Mouse (Mus musculus): ENCODE results near the gene E130308A19Rik. TPM values are rescaled to one million over a fixed set of nuclear protein-coding genes. Genes with fewer than 3 reads are reported as not detected.

Gene E130308A19Rik
- polyA plus RNA-seq, 1 experiment from 2014 or later, result 8.3 TPM

- 30% methylated on average over 4 of the region's 4 CpGs for WGBS (ENCODE audit: insufficient replicate concordance)
- no peak for ATAC-seq (ENCODE audit: low read depth)
- H3K4me3 ChIP-seq (ENCODE audit: low read depth, low read length), result no peak overlapping the region
These were observed 99.6 kb downstream of the E130308A19Rik start for GRCm38 (mm10) chr4:59725579-59725978.

GRCm38 (mm10) chr4:59726501-59726900 lies 100.5 kb downstream of the E130308A19Rik start:
- H3K4me3 ChIP-seq (ENCODE audit: low read depth, low read length), result no peak overlapping the region
- H3K9ac ChIP-seq (ENCODE audit: low read depth, low read length), result no peak overlapping the region
- no peak overlapping the region for H3K27ac ChIP-seq (ENCODE audit: low read length)
- H3K27me3 ChIP-seq (ENCODE audit: control insufficient read depth, insufficient read depth, low read depth, low read length), result no peaks in the 10 kb centered on the region
- H3K4me2 ChIP-seq (ENCODE audit: low read depth, low read length), result no peak overlapping the region
- WGBS (ENCODE audit: insufficient replicate concordance), result 83% methylated on average over 12 of the region's 12 CpGs
- H3K9me3 ChIP-seq (replicated peaks; ENCODE audit: control insufficient read depth, low read length), result no peaks in the 10 kb centered on the region
- H3K4me1 ChIP-seq (ENCODE audit: control insufficient read depth, low read depth, low read length), result peaks cover 7% of the 10 kb centered on the region
- no peak for ATAC-seq (ENCODE audit: low read depth)
- no peaks in the 10 kb centered on the region for H3K36me3 ChIP-seq (ENCODE audit: control insufficient read depth, insufficient read depth)

More at GRCm38 (mm10) chr4:59725579-59725978, 99.6 kb downstream of the E130308A19Rik start:
- H3K4me1 ChIP-seq (ENCODE audit: control insufficient read depth, low read depth, low read length), result peaks cover 7% of the 10 kb centered on the region
- H3K27me3 ChIP-seq (ENCODE audit: control insufficient read depth, insufficient read depth, low read depth, low read length), result no peaks in the 10 kb centered on the region
- H3K9me3 ChIP-seq (replicated peaks; ENCODE audit: control insufficient read depth, low read length), result no peaks in the 10 kb centered on the region
- H3K27ac ChIP-seq (ENCODE audit: low read length), result no peak overlapping the region
- no peak overlapping the region for H3K4me2 ChIP-seq (ENCODE audit: low read depth, low read length)
- no peak overlapping the region for H3K9ac ChIP-seq (ENCODE audit: low read depth, low read length)
- no peaks in the 10 kb centered on the region for H3K36me3 ChIP-seq (ENCODE audit: control insufficient read depth, insufficient read depth)

GRCm38 (mm10) chr4:59727187-59727877 lies 101.3 kb downstream of the E130308A19Rik start:
- no peaks in the 10 kb centered on the region for H3K36me3 ChIP-seq (ENCODE audit: control insufficient read depth, insufficient read depth)
- H3K4me1 ChIP-seq (ENCODE audit: control insufficient read depth, low read depth, low read length), result peaks cover 10% of the 10 kb centered on the region
- no peak for ATAC-seq (ENCODE audit: low read depth)
- H3K4me3 ChIP-seq (ENCODE audit: low read depth, low read length), result no peak overlapping the region
- no peaks in the 10 kb centered on the region for H3K9me3 ChIP-seq (replicated peaks; ENCODE audit: control insufficient read depth, low read length)
- no peak overlapping the region for H3K4me2 ChIP-seq (ENCODE audit: low read depth, low read length)
- no peak overlapping the region for H3K27ac ChIP-seq (ENCODE audit: low read length)
- WGBS (ENCODE audit: insufficient replicate concordance), result 61% methylated on average over 5 of the region's 5 CpGs
- H3K27me3 ChIP-seq (ENCODE audit: control insufficient read depth, insufficient read depth, low read depth, low read length), result no peaks in the 10 kb centered on the region
- H3K9ac ChIP-seq (ENCODE audit: low read depth, low read length), result no peak overlapping the region

DNA sequence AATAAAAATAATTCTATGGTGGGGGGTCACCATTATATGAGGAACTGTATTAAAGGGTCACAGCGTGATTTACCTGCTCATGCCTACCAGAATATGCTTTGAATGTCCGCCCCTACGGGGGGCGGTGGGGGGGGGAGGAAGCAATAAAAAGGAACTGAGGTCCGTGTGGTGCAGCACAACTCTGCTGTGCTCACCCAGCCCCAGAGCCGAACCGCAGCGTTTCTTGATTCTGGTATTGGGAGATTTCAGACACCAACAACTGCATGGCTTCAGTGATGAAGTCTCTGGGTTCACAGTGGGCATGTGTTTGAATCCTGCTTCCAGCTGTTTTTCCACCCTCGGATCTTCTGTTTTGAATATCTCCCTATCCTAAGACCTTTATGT lies 101.9 kb downstream of the E130308A19Rik start:
- Histone ChIP-seq H3K27ac (ENCODE audit: low read length) (no peak overlapping the region), H3K4me1 (ENCODE audit: control insufficient read depth, low read depth, low read length) (peaks cover 10% of the 10 kb centered on the region), H3K27me3 (ENCODE audit: control insufficient read depth, insufficient read depth, low read depth, low read length) (no peaks in the 10 kb centered on the region), H3K4me3 (ENCODE audit: low read depth, low read length) (no peak overlapping the region), H3K9ac (ENCODE audit: low read depth, low read length) (no peak overlapping the region), H3K4me2 (ENCODE audit: low read depth, low read length) (no peak overlapping the region), H3K9me3 (replicated peaks; ENCODE audit: control insufficient read depth, low read length) (no peaks in the 10 kb centered on the region), H3K36me3 (ENCODE audit: control insufficient read depth, insufficient read depth) (no peaks in the 10 kb centered on the region)
- WGBS (ENCODE audit: insufficient replicate concordance), result 42% methylated on average over 9 of the region's 9 CpGs
- no peak for ATAC-seq (ENCODE audit: low read depth)

GRCm38 (mm10) chr4:59728839-59729238 lies 102.8 kb downstream of the E130308A19Rik start:
- H3K9ac ChIP-seq (ENCODE audit: low read depth, low read length), result no peak overlapping the region
- H3K27me3 ChIP-seq (ENCODE audit: control insufficient read depth, insufficient read depth, low read depth, low read length), result no peaks in the 10 kb centered on the region
- no peaks in the 10 kb centered on the region for H3K36me3 ChIP-seq (ENCODE audit: control insufficient read depth, insufficient read depth)
- no peak overlapping the region for H3K27ac ChIP-seq (ENCODE audit: low read length)
- no peak for ATAC-seq (ENCODE audit: low read depth)
- H3K9me3 ChIP-seq (replicated peaks; ENCODE audit: control insufficient read depth, low read length), result no peaks in the 10 kb centered on the region
- H3K4me3 ChIP-seq (ENCODE audit: low read depth, low read length), result no peak overlapping the region
- WGBS (ENCODE audit: insufficient replicate concordance), result 55% methylated on average over 2 of the region's 2 CpGs
- no peak overlapping the region for H3K4me2 ChIP-seq (ENCODE audit: low read depth, low read length)
- H3K4me1 ChIP-seq (ENCODE audit: control insufficient read depth, low read depth, low read length), result peaks cover 10% of the 10 kb centered on the region

GRCm38 (mm10) chr4:59731544-59731943 lies 105.5 kb downstream of the E130308A19Rik start:
- Histone ChIP-seq H3K4me1 (ENCODE audit: control insufficient read depth, low read depth, low read length) (peaks cover 3% of the 10 kb centered on the region), H3K27ac (ENCODE audit: low read length) (no peak overlapping the region), H3K9me3 (replicated peaks; ENCODE audit: control insufficient read depth, low read length) (no peaks in the 10 kb centered on the region), H3K4me2 (ENCODE audit: low read depth, low read length) (no peak overlapping the region), H3K9ac (ENCODE audit: low read depth, low read length) (no peak overlapping the region), H3K4me3 (ENCODE audit: low read depth, low read length) (no peak overlapping the region), H3K36me3 (ENCODE audit: control insufficient read depth, insufficient read depth) (no peaks in the 10 kb centered on the region), H3K27me3 (ENCODE audit: control insufficient read depth, insufficient read depth, low read depth, low read length) (no peaks in the 10 kb centered on the region)
- 33% methylated on average over 7 of the region's 7 CpGs for WGBS (ENCODE audit: insufficient replicate concordance)
- ATAC-seq (ENCODE audit: low read depth), result peak; percentile 70; the same call in 1 of the 2 replicates

DNA sequence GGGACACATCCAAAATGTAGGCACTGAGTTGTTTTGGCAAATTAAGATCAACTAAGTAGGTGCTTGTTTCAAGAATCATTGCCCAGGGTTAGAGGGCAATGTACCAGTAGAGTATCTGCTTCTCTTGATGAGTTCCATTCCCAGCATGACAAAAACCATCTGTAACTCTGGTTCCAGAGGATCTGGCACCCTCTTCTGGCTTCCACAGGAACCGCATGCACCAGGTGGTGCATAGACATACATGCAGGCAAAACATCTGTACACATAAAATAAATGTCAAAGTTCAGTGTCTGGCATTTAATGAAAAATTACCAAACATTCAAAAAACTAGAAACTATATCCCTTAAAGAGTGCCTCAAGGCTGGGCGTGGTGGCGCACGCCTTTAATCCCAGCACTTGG lies 113.3 kb downstream of the E130308A19Rik start:
- no peak overlapping the region for H3K9ac ChIP-seq (ENCODE audit: low read depth, low read length)
- H3K4me2 ChIP-seq (ENCODE audit: low read depth, low read length), result no peak overlapping the region
- no peak overlapping the region for H3K27ac ChIP-seq (ENCODE audit: low read length)
- ATAC-seq (ENCODE audit: low read depth), result no peak
- no peaks in the 10 kb centered on the region for H3K4me1 ChIP-seq (ENCODE audit: control insufficient read depth, low read depth, low read length)
- no peaks in the 10 kb centered on the region for H3K9me3 ChIP-seq (replicated peaks; ENCODE audit: control insufficient read depth, low read length)
- 90% methylated on average over 4 of the region's 4 CpGs for WGBS (ENCODE audit: insufficient replicate concordance)
- H3K27me3 ChIP-seq (ENCODE audit: control insufficient read depth, insufficient read depth, low read depth, low read length), result no peaks in the 10 kb centered on the region
- H3K36me3 ChIP-seq (ENCODE audit: control insufficient read depth, insufficient read depth), result no peaks in the 10 kb centered on the region
- H3K4me3 ChIP-seq (ENCODE audit: low read depth, low read length), result no peak overlapping the region

- no peaks in the 10 kb centered on the region for H3K36me3 ChIP-seq (ENCODE audit: control insufficient read depth, insufficient read depth)
- H3K4me1 ChIP-seq (ENCODE audit: control insufficient read depth, low read depth, low read length), result no peaks in the 10 kb centered on the region
- H3K27me3 ChIP-seq (ENCODE audit: control insufficient read depth, insufficient read depth, low read depth, low read length), result no peaks in the 10 kb centered on the region
- H3K4me2 ChIP-seq (ENCODE audit: low read depth, low read length), result no peak overlapping the region
- no peak for ATAC-seq (ENCODE audit: low read depth)
- H3K9ac ChIP-seq (ENCODE audit: low read depth, low read length), result no peak overlapping the region
- WGBS (ENCODE audit: insufficient replicate concordance), result 69% methylated on average over 2 of the region's 2 CpGs
- no peak overlapping the region for H3K4me3 ChIP-seq (ENCODE audit: low read depth, low read length)
- H3K27ac ChIP-seq (ENCODE audit: low read length), result no peak overlapping the region
- H3K9me3 ChIP-seq (replicated peaks; ENCODE audit: control insufficient read depth, low read length), result no peaks in the 10 kb centered on the region
These were observed 113.9 kb downstream of the E130308A19Rik start for GRCm38 (mm10) chr4:59739882-59740281.

DNA sequence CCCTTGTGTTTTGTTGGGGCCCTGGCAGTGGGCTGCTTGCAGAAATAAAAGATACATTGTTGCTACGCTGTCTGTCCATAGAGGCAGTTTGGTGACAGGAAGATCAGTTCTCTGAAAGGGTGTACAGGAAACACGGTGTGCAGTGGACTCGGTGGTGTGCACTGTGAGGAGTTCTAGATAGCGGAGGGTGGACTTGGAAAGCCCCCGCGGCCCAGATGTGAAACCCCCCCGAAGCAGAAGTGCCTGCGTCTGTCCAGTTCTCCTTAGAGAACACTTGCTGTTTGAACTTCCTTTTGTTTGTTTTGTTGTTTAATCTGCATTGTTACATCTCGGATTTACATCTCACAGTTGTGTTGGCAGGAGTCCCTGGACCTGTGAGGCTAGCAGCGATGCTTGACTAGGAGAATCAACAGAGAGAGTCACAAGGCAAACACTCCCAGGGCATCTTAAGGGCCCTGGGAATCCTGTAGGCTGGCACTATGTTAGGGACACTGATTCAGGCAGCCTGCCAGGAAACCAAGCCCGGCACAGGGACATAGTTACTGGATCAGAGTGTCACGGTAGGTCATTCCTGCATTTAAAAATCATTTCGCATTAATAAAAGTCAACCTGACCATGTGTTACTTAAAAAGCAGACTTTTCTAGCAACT lies 127.6 kb downstream of the E130308A19Rik start:
- no peak overlapping the region for H3K4me3 ChIP-seq (ENCODE audit: low read depth, low read length)
- 54% methylated on average over 13 of the region's 13 CpGs for WGBS (ENCODE audit: insufficient replicate concordance)
- no peaks in the 10 kb centered on the region for H3K9me3 ChIP-seq (replicated peaks; ENCODE audit: control insufficient read depth, low read length)
- H3K4me2 ChIP-seq (ENCODE audit: low read depth, low read length), result no peak overlapping the region
- H3K9ac ChIP-seq (ENCODE audit: low read depth, low read length), result no peak overlapping the region
- no peaks in the 10 kb centered on the region for H3K36me3 ChIP-seq (ENCODE audit: control insufficient read depth, insufficient read depth)
- no peaks in the 10 kb centered on the region for H3K4me1 ChIP-seq (ENCODE audit: control insufficient read depth, low read depth, low read length)
- no peak overlapping the region for H3K27ac ChIP-seq (ENCODE audit: low read length)
- H3K27me3 ChIP-seq (ENCODE audit: control insufficient read depth, insufficient read depth, low read depth, low read length), result no peaks in the 10 kb centered on the region
- no peak for ATAC-seq (ENCODE audit: low read depth)

Measured in liver, embryonic 16.5 days (tissue).